Mouse (Mus musculus): ENCODE measurements around the gene Tet3. TPM values are rescaled to one million over a fixed set of nuclear protein-coding genes. Genes with fewer than 3 reads are reported as not detected.

Gene Tet3
- polyA plus RNA-seq, 1 experiment: 46.8 TPM

- no peak for TF ChIP-seq POLR2A (IDR thresholded peaks at IDR 0.05; ENCODE audit: borderline replicate concordance, low read depth, low read length)
- TF ChIP-seq CTCF (IDR thresholded peaks at IDR 0.05; ENCODE audit: low read depth, low read length): no peak
- H3K4me1 ChIP-seq (ENCODE audit: control insufficient read depth, insufficient read depth, low read length): peaks cover 44% of the 10 kb centered on the region
- H3K4me3 ChIP-seq (ENCODE audit: insufficient read depth, low read length): no peak overlapping the region
- H3K27ac ChIP-seq (ENCODE audit: insufficient read depth, low read depth, low read length): no peak overlapping the region
These were observed 23.7 kb downstream of the Tet3 start for GRCm38 (mm10) chr6:83435174-83435573.

GRCm38 (mm10) chr6:83433546-83433945 is 25.3 kb downstream of the Tet3 start:
- Histone ChIP-seq H3K27ac (ENCODE audit: insufficient read depth, low read depth, low read length) (peak overlapping the region; percentile 32), H3K4me3 (ENCODE audit: insufficient read depth, low read length) (no peak overlapping the region), H3K4me1 (ENCODE audit: control insufficient read depth, insufficient read depth, low read length) (peaks cover 48% of the 10 kb centered on the region)
- TF ChIP-seq CTCF (IDR thresholded peaks at IDR 0.05; ENCODE audit: low read depth, low read length): no peak
- no peak for TF ChIP-seq POLR2A (IDR thresholded peaks at IDR 0.05; ENCODE audit: borderline replicate concordance, low read depth, low read length)

GRCm38 (mm10) chr6:83432966-83433365 is 25.9 kb downstream of the Tet3 start:
- H3K27ac ChIP-seq (ENCODE audit: insufficient read depth, low read depth, low read length): no peak overlapping the region
- TF ChIP-seq CTCF (IDR thresholded peaks at IDR 0.05; ENCODE audit: low read depth, low read length): no peak
- H3K4me3 ChIP-seq (ENCODE audit: insufficient read depth, low read length): no peak overlapping the region
- peaks cover 54% of the 10 kb centered on the region for H3K4me1 ChIP-seq (ENCODE audit: control insufficient read depth, insufficient read depth, low read length)

- no peak overlapping the region for H3K27ac ChIP-seq (ENCODE audit: insufficient read depth, low read depth, low read length)
- H3K4me1 ChIP-seq (ENCODE audit: control insufficient read depth, insufficient read depth, low read length): peaks cover 23% of the 10 kb centered on the region
- H3K4me3 ChIP-seq (ENCODE audit: insufficient read depth, low read length): no peak overlapping the region
- TF ChIP-seq POLR2A (IDR thresholded peaks at IDR 0.05; ENCODE audit: borderline replicate concordance, low read depth, low read length) (no peak), CTCF (IDR thresholded peaks at IDR 0.05; ENCODE audit: low read depth, low read length) (no peak)
These were observed 30.7 kb downstream of the Tet3 start for GRCm38 (mm10) chr6:83427968-83428731.

GRCm38 (mm10) chr6:83427512-83427911 is 31.4 kb downstream of the Tet3 start:
- TF ChIP-seq POLR2A (IDR thresholded peaks at IDR 0.05; ENCODE audit: borderline replicate concordance, low read depth, low read length) (no peak), CTCF (IDR thresholded peaks at IDR 0.05; ENCODE audit: low read depth, low read length) (no peak)
- Histone ChIP-seq H3K27ac (ENCODE audit: insufficient read depth, low read depth, low read length) (no peak overlapping the region), H3K4me1 (ENCODE audit: control insufficient read depth, insufficient read depth, low read length) (peaks cover 21% of the 10 kb centered on the region), H3K4me3 (ENCODE audit: insufficient read depth, low read length) (no peak overlapping the region)

GRCm38 (mm10) chr6:83426576-83426975 is 32.3 kb downstream of the Tet3 start:
- no peak overlapping the region for H3K27ac ChIP-seq (ENCODE audit: insufficient read depth, low read depth, low read length)
- H3K4me1 ChIP-seq (ENCODE audit: control insufficient read depth, insufficient read depth, low read length): peaks cover 19% of the 10 kb centered on the region
- no peak overlapping the region for H3K4me3 ChIP-seq (ENCODE audit: insufficient read depth, low read length)
- TF ChIP-seq CTCF (IDR thresholded peaks at IDR 0.05; ENCODE audit: low read depth, low read length) (no peak), POLR2A (IDR thresholded peaks at IDR 0.05; ENCODE audit: borderline replicate concordance, low read depth, low read length) (no peak)

GRCm38 (mm10) chr6:83424053-83424404 is 34.9 kb downstream of the Tet3 start:
- no peak overlapping the region for H3K4me3 ChIP-seq (ENCODE audit: insufficient read depth, low read length)
- TF ChIP-seq CTCF (IDR thresholded peaks at IDR 0.05; ENCODE audit: low read depth, low read length) (no peak), POLR2A (IDR thresholded peaks at IDR 0.05; ENCODE audit: borderline replicate concordance, low read depth, low read length) (no peak)
- H3K4me1 ChIP-seq (ENCODE audit: control insufficient read depth, insufficient read depth, low read length): peaks cover 17% of the 10 kb centered on the region
- H3K27ac ChIP-seq (ENCODE audit: insufficient read depth, low read depth, low read length): no peak overlapping the region

- no peak overlapping the region for H3K4me3 ChIP-seq (ENCODE audit: insufficient read depth, low read length)
- peaks cover 18% of the 10 kb centered on the region for H3K4me1 ChIP-seq (ENCODE audit: control insufficient read depth, insufficient read depth, low read length)
- no peak overlapping the region for H3K27ac ChIP-seq (ENCODE audit: insufficient read depth, low read depth, low read length)
- TF ChIP-seq POLR2A (IDR thresholded peaks at IDR 0.05; ENCODE audit: borderline replicate concordance, low read depth, low read length): no peak
- TF ChIP-seq CTCF (IDR thresholded peaks at IDR 0.05; ENCODE audit: low read depth, low read length): no peak
These were observed 35.4 kb downstream of the Tet3 start for GRCm38 (mm10) chr6:83423400-83424052.

GRCm38 (mm10) chr6:83421866-83422649 is 36.8 kb downstream of the Tet3 start:
- no peak overlapping the region for H3K27ac ChIP-seq (ENCODE audit: insufficient read depth, low read depth, low read length)
- peaks cover 22% of the 10 kb centered on the region for H3K4me1 ChIP-seq (ENCODE audit: control insufficient read depth, insufficient read depth, low read length)
- H3K4me3 ChIP-seq (ENCODE audit: insufficient read depth, low read length): no peak overlapping the region
- TF ChIP-seq CTCF (IDR thresholded peaks at IDR 0.05; ENCODE audit: low read depth, low read length) (no peak), POLR2A (IDR thresholded peaks at IDR 0.05; ENCODE audit: borderline replicate concordance, low read depth, low read length) (no peak)

GRCm38 (mm10) chr6:83419516-83419915 is 39.4 kb downstream of the Tet3 start:
- Histone ChIP-seq H3K4me1 (ENCODE audit: control insufficient read depth, insufficient read depth, low read length) (peaks cover 48% of the 10 kb centered on the region), H3K4me3 (ENCODE audit: insufficient read depth, low read length) (no peak overlapping the region), H3K27ac (ENCODE audit: insufficient read depth, low read depth, low read length) (no peak overlapping the region)
- TF ChIP-seq POLR2A (IDR thresholded peaks at IDR 0.05; ENCODE audit: borderline replicate concordance, low read depth, low read length) (no peak), CTCF (IDR thresholded peaks at IDR 0.05; ENCODE audit: low read depth, low read length) (no peak)
